Mouse (Mus musculus): Measurements from ENCODE around the gene Htr2b. TPM values are rescaled to one million over a fixed set of nuclear protein-coding genes. Genes with fewer than 3 reads are reported as not detected.

Htr2b gene
- polyA plus RNA-seq, 1 experiment from 2014 or later: 0.35 TPM

- WGBS: 82% methylated on average over 5 of the region's 5 CpGs
- H3K9ac ChIP-seq: no peak overlapping the region
- no peak overlapping the region for H3K4me3 ChIP-seq
- no peak overlapping the region for H3K4me2 ChIP-seq (replicated peaks)
- ATAC-seq (ENCODE audit: insufficient number of reproducible peaks, insufficient read depth, low FRiP score, low TSS enrichment): no peak
- H3K27ac ChIP-seq: no peak overlapping the region
- H3K4me1 ChIP-seq: no peaks in the 10 kb centered on the region
- H3K27me3 ChIP-seq: no peaks in the 10 kb centered on the region
- no peaks in the 10 kb centered on the region for H3K36me3 ChIP-seq
- no peaks in the 10 kb centered on the region for H3K9me3 ChIP-seq
Observed at GRCm38 (mm10) chr1:86147557-86147956, 35.8 kb upstream of the Htr2b start.

GRCm38 (mm10) chr1:86146293-86146692, 34.5 kb upstream of the Htr2b start:
- ATAC-seq (ENCODE audit: insufficient number of reproducible peaks, insufficient read depth, low FRiP score, low TSS enrichment): no peak
- no peak overlapping the region for H3K4me2 ChIP-seq (replicated peaks)
- H3K9me3 ChIP-seq: no peaks in the 10 kb centered on the region
- H3K4me3 ChIP-seq: no peak overlapping the region
- H3K36me3 ChIP-seq: no peaks in the 10 kb centered on the region; the same call in 1 of the 2 replicates
- no peaks in the 10 kb centered on the region for H3K27me3 ChIP-seq
- 86% methylated on average over 5 of the region's 5 CpGs for WGBS
- H3K27ac ChIP-seq: no peak overlapping the region
- no peaks in the 10 kb centered on the region for H3K4me1 ChIP-seq
- H3K9ac ChIP-seq: no peak overlapping the region

- no peak for ATAC-seq (ENCODE audit: insufficient number of reproducible peaks, insufficient read depth, low FRiP score, low TSS enrichment)
- Histone ChIP-seq H3K27me3 (no peaks in the 10 kb centered on the region), H3K9me3 (no peaks in the 10 kb centered on the region), H3K9ac (no peak overlapping the region), H3K36me3 (peaks cover 12% of the 10 kb centered on the region), H3K4me1 (no peaks in the 10 kb centered on the region), H3K27ac (no peak overlapping the region), H3K4me2 (replicated peaks) (no peak overlapping the region), H3K4me3 (no peak overlapping the region)
- WGBS: 78% methylated on average over 21 of the region's 21 CpGs
Observed at GRCm38 (mm10) chr1:86144001-86144944, 32.5 kb upstream of the Htr2b start.

- Histone ChIP-seq H3K27me3 (no peaks in the 10 kb centered on the region), H3K4me2 (replicated peaks) (no peak overlapping the region), H3K9ac (no peak overlapping the region), H3K27ac (no peak overlapping the region), H3K4me1 (no peaks in the 10 kb centered on the region), H3K4me3 (no peak overlapping the region), H3K36me3 (peaks cover 22% of the 10 kb centered on the region), H3K9me3 (no peaks in the 10 kb centered on the region)
- no peak for ATAC-seq (ENCODE audit: insufficient number of reproducible peaks, insufficient read depth, low FRiP score, low TSS enrichment)
- 86% methylated on average over 4 of the region's 4 CpGs for WGBS
Observed at GRCm38 (mm10) chr1:86143165-86143564, 31.4 kb upstream of the Htr2b start.

GRCm38 (mm10) chr1:86141081-86141480, 29.3 kb upstream of the Htr2b start:
- Histone ChIP-seq H3K4me2 (replicated peaks) (no peak overlapping the region), H3K4me1 (no peaks in the 10 kb centered on the region), H3K36me3 (peaks cover 39% of the 10 kb centered on the region), H3K4me3 (no peak overlapping the region), H3K9ac (no peak overlapping the region), H3K9me3 (no peaks in the 10 kb centered on the region), H3K27me3 (no peaks in the 10 kb centered on the region), H3K27ac (no peak overlapping the region)
- ATAC-seq (ENCODE audit: insufficient number of reproducible peaks, insufficient read depth, low FRiP score, low TSS enrichment): no peak
- WGBS: 87% methylated on average over 3 of the region's 3 CpGs

- Histone ChIP-seq H3K4me1 (no peaks in the 10 kb centered on the region), H3K36me3 (peaks cover 75% of the 10 kb centered on the region), H3K4me3 (no peak overlapping the region), H3K9me3 (no peaks in the 10 kb centered on the region), H3K4me2 (replicated peaks) (no peak overlapping the region), H3K27ac (no peak overlapping the region), H3K9ac (no peak overlapping the region), H3K27me3 (no peaks in the 10 kb centered on the region)
- WGBS: 90% methylated on average over 6 of the region's 6 CpGs
- no peak for ATAC-seq (ENCODE audit: insufficient number of reproducible peaks, insufficient read depth, low FRiP score, low TSS enrichment)
Observed at GRCm38 (mm10) chr1:86135315-86135714, 23.5 kb upstream of the Htr2b start.

GRCm38 (mm10) chr1:86133337-86133736, 21.6 kb upstream of the Htr2b start, which contains the start of gene Gm21972:
Gm21972 (plus strand) TSS chr1:86133637.
- WGBS: 94% methylated on average over 4 of the region's 4 CpGs
- no peak for ATAC-seq (ENCODE audit: insufficient number of reproducible peaks, insufficient read depth, low FRiP score, low TSS enrichment)

GRCm38 (mm10) chr1:86126036-86126435, 14.3 kb upstream of the Htr2b start:
- Histone ChIP-seq H3K4me3 (no peak overlapping the region), H3K9me3 (no peaks in the 10 kb centered on the region), H3K27ac (no peak overlapping the region), H3K36me3 (peaks cover 60% of the 10 kb centered on the region), H3K4me1 (no peaks in the 10 kb centered on the region), H3K4me2 (replicated peaks) (no peak overlapping the region), H3K27me3 (no peaks in the 10 kb centered on the region), H3K9ac (no peak overlapping the region)
- 94% methylated on average over 2 of the region's 2 CpGs for WGBS
- ATAC-seq (ENCODE audit: insufficient number of reproducible peaks, insufficient read depth, low FRiP score, low TSS enrichment): no peak

More at GRCm38 (mm10) chr1:86133337-86133736, 21.6 kb upstream of the Htr2b start, which contains the start of gene Gm21972:
- no peak within 1 kb of the TSS for H3K9ac ChIP-seq
- H3K27me3 ChIP-seq: no peaks in the 10 kb centered on the region
- peaks cover 77% of the 10 kb centered on the region for H3K36me3 ChIP-seq
- H3K27ac ChIP-seq: no peak within 1 kb of the TSS
- no peak within 1 kb of the TSS for H3K4me2 ChIP-seq (replicated peaks)
- H3K9me3 ChIP-seq: no peaks in the 10 kb centered on the region
- H3K4me1 ChIP-seq: no peaks in the 10 kb centered on the region
- H3K4me3 ChIP-seq: no peak within 1 kb of the TSS

GRCm38 (mm10) chr1:86119549-86119948, 7.8 kb upstream of the Htr2b start:
- no peak overlapping the region for H3K27ac ChIP-seq
- H3K9ac ChIP-seq: no peak overlapping the region
- no peaks in the 10 kb centered on the region for H3K27me3 ChIP-seq
- no peaks in the 10 kb centered on the region for H3K4me1 ChIP-seq
- 89% methylated on average over 4 of the region's 4 CpGs for WGBS
- H3K4me2 ChIP-seq (replicated peaks): no peak overlapping the region
- no peaks in the 10 kb centered on the region for H3K9me3 ChIP-seq
- peaks cover 48% of the 10 kb centered on the region for H3K36me3 ChIP-seq
- H3K4me3 ChIP-seq: no peak overlapping the region
- no peak for ATAC-seq (ENCODE audit: insufficient number of reproducible peaks, insufficient read depth, low FRiP score, low TSS enrichment)

GRCm38 (mm10) chr1:86114141-86114540, 2.4 kb upstream of the Htr2b start:
- H3K9ac ChIP-seq: no peak overlapping the region
- no peak overlapping the region for H3K4me3 ChIP-seq
- no peak overlapping the region for H3K27ac ChIP-seq
- no peaks in the 10 kb centered on the region for H3K9me3 ChIP-seq
- ATAC-seq (ENCODE audit: insufficient number of reproducible peaks, insufficient read depth, low FRiP score, low TSS enrichment): no peak
- no peaks in the 10 kb centered on the region for H3K4me1 ChIP-seq
- H3K36me3 ChIP-seq: peaks cover 28% of the 10 kb centered on the region
- H3K27me3 ChIP-seq: no peaks in the 10 kb centered on the region
- H3K4me2 ChIP-seq (replicated peaks): no peak overlapping the region
- 89% methylated on average over 3 of the region's 3 CpGs for WGBS

- Histone ChIP-seq H3K27me3 (no peaks in the 10 kb centered on the region), H3K36me3 (peaks cover 13% of the 10 kb centered on the region; the same call in 1 of the 2 replicates), H3K4me3 (no peak overlapping the region), H3K9me3 (no peaks in the 10 kb centered on the region), H3K4me2 (replicated peaks) (no peak overlapping the region), H3K4me1 (no peaks in the 10 kb centered on the region), H3K9ac (no peak overlapping the region), H3K27ac (no peak overlapping the region)
- 96% methylated on average over 1 of the region's 1 CpGs for WGBS
- ATAC-seq (ENCODE audit: insufficient number of reproducible peaks, insufficient read depth, low FRiP score, low TSS enrichment): no peak
Observed at GRCm38 (mm10) chr1:86105054-86105453, 6.7 kb downstream of the Htr2b start.

- H3K27ac ChIP-seq: no peak overlapping the region
- peaks cover 59% of the 10 kb centered on the region for H3K36me3 ChIP-seq
- H3K4me2 ChIP-seq (replicated peaks): no peak overlapping the region
- no peaks in the 10 kb centered on the region for H3K9me3 ChIP-seq
- H3K4me3 ChIP-seq: no peak overlapping the region
- no peaks in the 10 kb centered on the region for H3K27me3 ChIP-seq
- H3K9ac ChIP-seq: no peak overlapping the region
- no peaks in the 10 kb centered on the region for H3K4me1 ChIP-seq
- 87% methylated on average over 7 of the region's 7 CpGs for WGBS
- no peak for ATAC-seq (ENCODE audit: insufficient number of reproducible peaks, insufficient read depth, low FRiP score, low TSS enrichment)
Observed at GRCm38 (mm10) chr1:86094413-86094812, 17.4 kb downstream of the Htr2b start.
